Mouse (Mus musculus) cerebellum, adult 2 months (tissue): ENCODE results near the gene Gpatch1.

Experiments used
- CTCF ChIP-seq: fragments of 200-500 bp; IDR thresholded peaks from 2 replicates; pipeline ENCODE4 v1.5.1; 2011; ENCODE audit warnings: low read depth, mild to moderate bottlenecking, control low read depth, low read length, moderate library complexity, borderline replicate concordance; ENCODE audit not compliant: insufficient read depth
- POLR2A ChIP-seq: fragments of 200-500 bp; IDR thresholded peaks from 2 replicates; pipeline ENCODE4 v1.6.1; 2011; ENCODE audit warnings: low read length, control low read depth, borderline replicate concordance; ENCODE audit not compliant: insufficient read depth

DNA sequence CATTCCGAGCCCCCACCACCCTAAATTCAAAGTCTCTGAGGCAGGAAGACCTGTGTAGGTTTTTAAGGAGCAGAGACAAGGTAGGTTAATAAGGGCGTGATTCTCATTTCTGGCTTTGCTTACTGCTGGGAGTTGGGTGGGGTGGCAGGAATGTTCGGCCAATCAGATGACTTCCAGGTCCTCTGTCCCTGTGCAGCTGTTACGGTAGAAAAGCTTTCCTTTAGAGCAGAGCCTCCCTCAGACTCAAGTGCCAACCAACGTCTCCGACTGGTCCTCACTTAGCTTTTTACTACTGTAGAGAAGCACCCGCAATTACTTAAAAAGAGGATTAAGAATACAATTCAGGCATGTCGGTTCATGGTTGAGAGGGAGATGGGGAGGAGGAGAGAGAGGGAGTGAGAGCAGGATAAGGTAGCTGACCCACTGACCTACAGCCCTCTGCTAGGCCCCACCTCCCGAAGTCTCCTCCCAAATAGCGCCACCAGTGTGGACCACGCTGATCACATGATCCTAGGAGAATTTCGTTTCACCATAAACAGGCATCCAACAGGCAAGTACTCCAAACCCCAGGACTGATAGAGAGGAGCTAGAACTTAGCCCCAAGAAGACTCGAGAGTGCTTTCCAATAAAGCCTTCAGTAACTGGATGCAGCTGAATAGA lies 85.3 kb downstream of the Gpatch1 start:
- TF ChIP-seq CTCF, result no peak
- no peak for TF ChIP-seq POLR2A
